Mouse (Mus musculus): Measurements from ENCODE around the gene Cdkal1. TPM values are rescaled to one million over a fixed set of nuclear protein-coding genes. Genes with fewer than 3 reads are reported as not detected.

Gene Cdkal1
- total and polyA plus RNA-seq, 3 experiments: 8.7 to 13.7 (median 9.5) TPM

GRCm38 (mm10) chr13:29361842-29362241 is 493.6 kb downstream of the Cdkal1 start:
- no peak for TF ChIP-seq TCF12 (IDR thresholded peaks at IDR 0.05; ENCODE audit: low read depth, low read length)
- TF ChIP-seq NELFE (IDR thresholded peaks at IDR 0.05; ENCODE audit: low read depth, low read length): no peak
- TF ChIP-seq POLR2AphosphoS2 (IDR thresholded peaks at IDR 0.05; ENCODE audit: low read depth, low read length): no peak
- no peak for TF ChIP-seq ELF1 (IDR thresholded peaks at IDR 0.05; ENCODE audit: low read depth, low read length)
- TF ChIP-seq E2F4 (IDR thresholded peaks at IDR 0.05; ENCODE audit: insufficient replicate concordance, low read depth, low read length): no peak
- no peak for TF ChIP-seq HCFC1 (IDR thresholded peaks at IDR 0.05; ENCODE audit: low read depth, low read length)
- TF ChIP-seq ZNF384 (IDR thresholded peaks at IDR 0.05; ENCODE audit: low read depth, low read length): no peak
- no peak for TF ChIP-seq NRF1 (IDR thresholded peaks at IDR 0.05; ENCODE audit: low read depth, low read length)
- TF ChIP-seq MAZ (IDR thresholded peaks at IDR 0.05; ENCODE audit: low read depth, low read length): no peak
- no peak for TF ChIP-seq ETS1 (conservative IDR thresholded peaks at IDR 0.05; ENCODE audit: low read depth, low read length)
- no peak for TF ChIP-seq RCOR1 (conservative IDR thresholded peaks at IDR 0.05; ENCODE audit: low read depth, low read length)
- no peak for TF ChIP-seq CHD2 (IDR thresholded peaks at IDR 0.05; ENCODE audit: low read length)
- TF ChIP-seq MYC (IDR thresholded peaks at IDR 0.05; ENCODE audit: low read depth, low read length): no peak
- Histone ChIP-seq H3K9me3 (replicated peaks; ENCODE audit: low read length) (no peaks in the 10 kb centered on the region), H3K36me3 (replicated peaks in 1 of 2; ENCODE audit: control insufficient read depth in 1 of 2, insufficient read depth in 1 of 2, low read length in 1 of 2) (peaks cover 0 to 3% of the 10 kb centered on the region in 2 experiments), H3K4me3 (replicated peaks in 1 of 3; ENCODE audit: low read depth in 2 of 3, low read length in 2 of 3, poor library complexity in 1 of 3) (no peak overlapping the region), H3K9ac (ENCODE audit: insufficient read depth, low read depth) (no peak overlapping the region), H3K4me2 (ENCODE audit: insufficient read depth, low read depth, poor library complexity, severe bottlenecking) (no peak overlapping the region), H3K27ac (ENCODE audit: insufficient read depth, low read depth) (no peak overlapping the region), H3K79me2 (replicated peaks; ENCODE audit: control insufficient read depth, extremely low read depth, insufficient read depth, poor library complexity, severe bottlenecking) (no peaks in the 10 kb centered on the region), H3K27me3 (replicated peaks) (no peaks in the 10 kb centered on the region), H3K4me1 (ENCODE audit: control insufficient read depth in 1 of 2, insufficient read depth in 2 of 2) (no peaks in the 10 kb centered on the region)
- in situ Hi-C loops (cut with MboI; ENCODE audit: low pct_ligation_motif_present, low pct_unique_long_range_greater_than_20kb, low sequenced_read_pairs): no loop called here
- dilution Hi-C loops (cut with MboI; ENCODE audit: extremely low pct_ligation_motif_present, extremely low pct_unique_long_range_greater_than_20kb, low sequenced_read_pairs): no loop called here
- DNase-seq (ENCODE audit: extremely low read depth): no peak

- no peaks in the 10 kb centered on the region for H3K9me3 ChIP-seq (replicated peaks; ENCODE audit: low read length)
Measured at GRCm38 (mm10) chr13:29360899-29361298, 494.6 kb downstream of the Cdkal1 start.

More at GRCm38 (mm10) chr13:29360899-29361298, 494.6 kb downstream of the Cdkal1 start:
- no peak for TF ChIP-seq ELF1 (IDR thresholded peaks at IDR 0.05; ENCODE audit: low read depth, low read length)
- TF ChIP-seq CHD2 (IDR thresholded peaks at IDR 0.05; ENCODE audit: low read length): no peak
- TF ChIP-seq EP300 (IDR thresholded peaks at IDR 0.05; ENCODE audit: low read length): no peak
- no peak for TF ChIP-seq KAT2A (IDR thresholded peaks at IDR 0.05; ENCODE audit: insufficient replicate concordance, low read length)
- no peak for TF ChIP-seq RCOR1 (conservative IDR thresholded peaks at IDR 0.05; ENCODE audit: low read depth, low read length)
- no peak for TF ChIP-seq GABPA (IDR thresholded peaks at IDR 0.05; ENCODE audit: insufficient replicate concordance, low read depth, low read length)
- no peak for TF ChIP-seq CTCF (conservative IDR thresholded peaks at IDR 0.05 in 1 of 2, IDR thresholded peaks at IDR 0.05 in 1 of 2; ENCODE audit: low read depth in 2 of 2, low read length in 2 of 2)
- TF ChIP-seq MXI1 (IDR thresholded peaks at IDR 0.05; ENCODE audit: low read depth, low read length): no peak
- no peak for TF ChIP-seq SMC3 (IDR thresholded peaks at IDR 0.05; ENCODE audit: low read depth, low read length)
- Histone ChIP-seq H3K79me2 (replicated peaks; ENCODE audit: control insufficient read depth, extremely low read depth, insufficient read depth, poor library complexity, severe bottlenecking) (no peaks in the 10 kb centered on the region), H3K27me3 (replicated peaks) (no peaks in the 10 kb centered on the region), H3K4me1 (ENCODE audit: control insufficient read depth in 1 of 2, insufficient read depth in 2 of 2) (no peaks in the 10 kb centered on the region), H3K9ac (ENCODE audit: insufficient read depth, low read depth) (no peak overlapping the region), H3K27ac (ENCODE audit: insufficient read depth, low read depth) (no peak overlapping the region), H3K4me3 (replicated peaks in 1 of 3; ENCODE audit: low read depth in 2 of 3, low read length in 2 of 3, poor library complexity in 1 of 3) (no peak overlapping the region), H3K36me3 (replicated peaks in 1 of 2; ENCODE audit: control insufficient read depth in 1 of 2, insufficient read depth in 1 of 2, low read length in 1 of 2) (peaks cover 0 to 7% of the 10 kb centered on the region in 2 experiments), H3K4me2 (ENCODE audit: insufficient read depth, low read depth, poor library complexity, severe bottlenecking) (no peak overlapping the region)
- in situ Hi-C loops (cut with MboI; ENCODE audit: low pct_ligation_motif_present, low pct_unique_long_range_greater_than_20kb, low sequenced_read_pairs) (no loop called here), dilution Hi-C loops (cut with MboI; ENCODE audit: extremely low pct_ligation_motif_present, extremely low pct_unique_long_range_greater_than_20kb, low sequenced_read_pairs) (no loop called here)
- no peak for DNase-seq (ENCODE audit: extremely low read depth)
